Mouse (Mus musculus) erythroblast, adult 5-6 weeks (primary cell): Measurements from ENCODE around the gene Pde3b. TPM values are rescaled to one million over a fixed set of nuclear protein-coding genes. Genes with fewer than 3 reads are reported as not detected.
"Not testable (repeated sequence)": the region's sequence is repeated elsewhere in the genome, so short reads cannot be mapped to it uniquely, and the experiment has no call there.

ENCODE experiments used
- ATAC-seq: replicated peaks from 2 replicates; pipeline ENCODE4 v1.8.0; 2016; ENCODE audit warnings: moderate number of reproducible peaks, mild to moderate bottlenecking, moderate TSS enrichment, inconsistent platforms; ENCODE audit not compliant: poor library complexity, low FRiP score, severe bottlenecking
- total RNA-seq, 2 experiments: library from RNA; stranded (forward) in 1 of 2; stranded (reverse) in 1 of 2; fragments of 150-400 nt in 1 of 2; fragments of 200-764, 138-1000 nt in 1 of 2; gene quantifications; 2 replicates each; pipeline versions ENCODE4 v1.2.3 to v1.2.4; 2015 to 2017; ENCODE audit warnings: low replicate concordance in 2 of 2

The Pde3b gene
- total RNA-seq (2015; ENCODE audit: low replicate concordance) (7.3 and 8.8 TPM in 2 replicates), total RNA-seq (2017; ENCODE audit: low replicate concordance) (2.0 and 9.8 TPM in 2 replicates)

- ATAC-seq = no peak
Measured at GRCm38 (mm10) chr7:114414421-114415335, at the start of gene Pde3b. Gene Pde3b (plus strand): TSS chr7:114415281.

GRCm38 (mm10) chr7:114402130-114402529 lies 13.0 kb upstream of the Pde3b start:
- ATAC-seq = no peak

- no peak for ATAC-seq
Measured at GRCm38 (mm10) chr7:114415336-114416020, 397 bp downstream of the Pde3b start.

- ATAC-seq = no peak
Measured at GRCm38 (mm10) chr7:114416021-114416845, 1.2 kb downstream of the Pde3b start.

- ATAC-seq = not testable (repeated sequence)
Measured at GRCm38 (mm10) chr7:114419331-114419730, 4.2 kb downstream of the Pde3b start.

GRCm38 (mm10) chr7:114420918-114421317 lies 5.8 kb downstream of the Pde3b start:
- no peak for ATAC-seq

GRCm38 (mm10) chr7:114422224-114422623 lies 7.1 kb downstream of the Pde3b start:
- ATAC-seq = no peak

GRCm38 (mm10) chr7:114429768-114430167 lies 14.7 kb downstream of the Pde3b start:
- ATAC-seq = no peak

GRCm38 (mm10) chr7:114431966-114432365 lies 16.9 kb downstream of the Pde3b start:
- ATAC-seq = no peak

- no peak for ATAC-seq
Measured at GRCm38 (mm10) chr7:114439726-114440125, 24.6 kb downstream of the Pde3b start.

- no peak for ATAC-seq
Measured at GRCm38 (mm10) chr7:114440494-114440893, 25.4 kb downstream of the Pde3b start.

- ATAC-seq = no peak
Measured at GRCm38 (mm10) chr7:114452876-114453275, 37.8 kb downstream of the Pde3b start.

GRCm38 (mm10) chr7:114453300-114453990 lies 38.4 kb downstream of the Pde3b start:
- ATAC-seq = no peak

- ATAC-seq = no peak
Measured at GRCm38 (mm10) chr7:114454858-114455257, 39.8 kb downstream of the Pde3b start.

GRCm38 (mm10) chr7:114456904-114457303 lies 41.8 kb downstream of the Pde3b start:
- no peak for ATAC-seq

GRCm38 (mm10) chr7:114459909-114460308 lies 44.8 kb downstream of the Pde3b start:
- no peak for ATAC-seq

GRCm38 (mm10) chr7:114461727-114462126 lies 46.6 kb downstream of the Pde3b start:
- no peak for ATAC-seq

- no peak for ATAC-seq
Measured at GRCm38 (mm10) chr7:114466358-114466757, 51.3 kb downstream of the Pde3b start.

GRCm38 (mm10) chr7:114472471-114472870 lies 57.4 kb downstream of the Pde3b start:
- no peak for ATAC-seq
